Mouse (Mus musculus): Measurements from ENCODE around the gene Ptgr2.
"Not testable (repeated sequence)": the region's sequence is repeated elsewhere in the genome, so short reads cannot be mapped to it uniquely, and the experiment has no call there.

Gene Ptgr2

GRCm38 (mm10) chr12:84304554-84304953 lies 19.5 kb downstream of the Ptgr2 start:
- DNase-seq (ENCODE audit: low spot score), result no peak

DNA sequence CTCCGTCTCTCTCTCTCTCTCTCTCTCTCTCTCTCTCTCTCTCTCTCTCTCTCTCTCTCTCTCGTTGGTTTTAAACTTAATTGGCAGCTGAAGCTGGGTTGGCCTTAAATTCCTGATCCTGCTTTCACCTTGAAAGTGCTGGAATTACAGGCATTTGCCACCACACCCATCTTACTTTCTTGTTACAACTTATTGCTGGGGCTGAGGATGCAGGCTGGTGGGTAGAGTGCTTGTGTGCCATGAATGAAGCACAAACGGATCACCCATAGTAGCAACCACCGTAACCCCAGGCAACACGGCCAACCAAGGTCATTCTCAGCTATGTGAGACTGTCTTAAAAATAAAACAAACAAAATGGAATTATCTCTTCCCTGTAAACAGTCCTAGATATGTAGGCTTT lies 26.3 kb downstream of the Ptgr2 start:
- DNase-seq (ENCODE audit: low spot score), result no peak

DNA sequence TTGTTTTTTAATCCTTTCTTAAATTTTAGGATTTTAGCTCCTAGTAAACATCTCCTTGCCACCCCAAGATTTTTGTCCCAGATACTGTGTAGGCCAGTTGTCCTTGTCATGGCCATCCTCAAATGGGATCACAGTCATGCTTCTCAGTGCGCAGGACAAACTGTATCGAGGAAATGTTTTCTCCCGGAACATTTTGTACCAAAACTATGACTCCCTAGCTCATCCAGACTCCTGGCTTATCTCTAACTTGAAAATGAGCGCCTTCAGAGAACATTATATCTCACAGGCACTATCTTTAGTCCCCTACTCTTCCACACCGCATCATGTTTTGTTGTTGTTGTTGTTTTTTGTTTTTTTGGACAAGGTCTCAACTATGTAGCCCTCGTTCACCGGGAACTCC lies 31.0 kb downstream of the Ptgr2 start:
- DNase-seq (ENCODE audit: low spot score), result no peak

GRCm38 (mm10) chr12:84316721-84317621 lies 31.9 kb downstream of the Ptgr2 start, which contains the start of gene Zfp410:
Gene Zfp410, plus strand, starts transcription at chr12:84316852.
- peak; percentile 77 for DNase-seq (ENCODE audit: low spot score)

GRCm38 (mm10) chr12:84327111-84327512 lies 42.1 kb downstream of the Ptgr2 start:
- DNase-seq (ENCODE audit: low spot score), result no peak

- DNase-seq (ENCODE audit: low spot score), result no peak
Observed at GRCm38 (mm10) chr12:84336963-84337625, 52.1 kb downstream of the Ptgr2 start.

GRCm38 (mm10) chr12:84347192-84347591 lies 62.2 kb downstream of the Ptgr2 start:
- DNase-seq (ENCODE audit: low spot score), result peak; percentile 38

- DNase-seq (ENCODE audit: low spot score), result not testable (repeated sequence)
Observed at GRCm38 (mm10) chr12:84358699-84359098, 73.7 kb downstream of the Ptgr2 start.

DNA sequence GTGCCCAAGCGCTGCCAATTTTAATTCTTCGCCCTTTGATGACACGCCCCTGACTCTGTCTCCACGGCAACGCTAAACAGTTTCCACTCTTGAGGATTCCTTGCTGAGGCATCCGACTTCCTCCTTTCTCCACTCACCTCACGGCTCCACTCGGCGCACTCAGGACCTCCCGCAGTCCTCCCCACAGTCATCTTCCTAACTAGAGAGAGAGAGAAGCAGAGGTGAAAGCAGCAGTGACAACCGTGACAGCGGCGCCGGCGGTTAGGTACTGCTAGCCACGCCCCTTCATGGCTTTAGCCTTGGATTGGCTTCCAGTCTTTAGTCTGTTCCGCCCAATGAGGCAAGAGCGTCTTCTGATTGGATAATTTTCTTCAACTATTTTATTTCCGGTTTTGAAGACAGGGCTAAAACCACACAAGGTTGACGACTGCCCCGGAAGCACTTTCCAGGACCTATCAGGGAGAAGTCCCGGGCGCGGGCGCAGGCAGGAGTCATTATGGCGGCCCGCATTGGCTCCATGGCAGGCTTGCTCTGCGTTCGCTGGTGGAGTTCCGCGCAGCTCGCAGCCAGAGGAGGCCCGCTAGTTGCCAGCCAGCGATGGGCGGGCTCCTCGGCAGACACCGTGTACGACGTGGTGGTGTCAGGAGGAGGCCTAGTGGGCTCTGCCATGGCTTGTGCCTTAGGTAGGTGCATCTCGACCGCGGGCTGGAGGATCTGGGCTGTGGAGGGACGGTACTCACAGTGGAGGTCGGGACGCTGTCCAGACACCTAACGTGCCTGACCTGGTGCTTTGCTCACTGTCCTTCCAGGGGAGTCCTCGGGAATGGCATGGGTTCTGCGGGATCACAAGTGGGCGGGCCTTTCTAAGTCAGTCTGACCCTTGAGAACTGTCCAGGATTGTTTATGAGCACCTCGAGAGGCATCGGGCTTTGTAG lies 76.8 kb downstream of the Ptgr2 start, which contains the start of the genes Coq6 and Fam161b:
TSS of gene Coq6 (plus strand) at position 103 of the 935 bp plus-strand sequence.
TSS of gene Fam161b (minus strand) at position 279 of the 935 bp plus-strand sequence.
- peak; percentile 88 for DNase-seq (ENCODE audit: low spot score)

- no peak for DNase-seq (ENCODE audit: low spot score)
Observed at GRCm38 (mm10) chr12:84362872-84363271, 77.8 kb downstream of the Ptgr2 start.

DNA sequence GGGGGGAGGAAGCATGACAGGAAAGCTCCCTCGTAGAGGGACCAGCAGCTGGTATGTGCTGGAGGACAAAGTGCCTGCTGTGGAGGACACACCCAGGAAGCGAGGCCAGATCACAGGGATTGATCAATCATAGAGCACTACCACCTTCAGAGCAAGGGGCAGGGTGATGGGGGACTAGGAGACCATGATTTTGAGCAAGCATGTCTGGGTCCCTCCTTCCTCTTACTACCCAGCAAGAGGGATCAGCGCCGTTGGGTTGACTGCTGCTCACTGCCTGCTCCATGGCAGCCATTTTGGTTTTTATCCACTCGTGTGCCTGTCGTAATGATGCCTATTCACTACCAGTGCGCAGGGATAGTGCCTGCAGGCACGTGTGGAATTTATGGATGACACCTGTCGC lies 79.3 kb downstream of the Ptgr2 start:
- DNase-seq (ENCODE audit: low spot score), result no peak

- DNase-seq (ENCODE audit: low spot score), result no peak
Observed at GRCm38 (mm10) chr12:84365137-84365536, 80.1 kb downstream of the Ptgr2 start.
